Mouse (Mus musculus) bone marrow, adult 2 months (tissue): ENCODE measurements around the gene Gpr142.

ENCODE experiments used
- CTCF ChIP-seq: fragments of 200-500 bp; IDR thresholded peaks from 2 replicates; pipeline ENCODE4 v1.5.1; 2011; ENCODE audit warnings: low read length, control low read depth; ENCODE audit not compliant: control insufficient read depth, insufficient read depth
- POLR2A ChIP-seq: fragments of 200-500 bp; IDR thresholded peaks from 2 replicates; pipeline ENCODE4 v1.6.1; 2011; ENCODE audit warnings: low read depth, mild to moderate bottlenecking, control low read depth, low read length, borderline replicate concordance; ENCODE audit not compliant: control insufficient read depth

GRCm38 (mm10) chr11:114769911-114770310, 28.8 kb upstream of the Gpr142 start:
- TF ChIP-seq CTCF: no peak
- no peak for TF ChIP-seq POLR2A
